Mouse (Mus musculus) midbrain, embryonic 10.5 days (tissue): ENCODE results near the gene Ksr2. TPM values are rescaled to one million over a fixed set of nuclear protein-coding genes. Genes with fewer than 3 reads are reported as not detected.
"Not testable (repeated sequence)": the region's sequence is repeated elsewhere in the genome, so short reads cannot be mapped to it uniquely, and the experiment has no call there.

Source experiments
- DNase-seq: peaks from one replicate; pipeline ENCODE4 v3.0.0-alpha.2; 2017; ENCODE audit warnings: low spot score
- H3K27ac ChIP-seq: fragments of 300-500 bp; sonication (generic); replicated peaks from 2 replicates; pipeline ENCODE4 v1.5.1; 2016; ENCODE audit warnings: mild to moderate bottlenecking
- H3K27me3 ChIP-seq: fragments of 300-500 bp; sonication (generic); 2 replicates; pipeline ENCODE4 v1.6.1; 2016; ENCODE audit warnings: low read depth, mild to moderate bottlenecking; ENCODE audit not compliant: poor library complexity, severe bottlenecking
- H3K36me3 ChIP-seq: fragments of 300-500 bp; sonication (generic); 2 replicates; pipeline ENCODE4 v1.6.1; 2016; ENCODE audit warnings: mild to moderate bottlenecking, moderate library complexity
- H3K4me1 ChIP-seq: fragments of 300-500 bp; sonication (generic); 2 replicates; pipeline ENCODE4 v1.6.1; 2016
- H3K4me3 ChIP-seq: fragments of 300-500 bp; sonication (generic); 2 replicates; pipeline ENCODE4 v1.5.1; 2016; ENCODE audit warnings: mild to moderate bottlenecking, moderate library complexity
- H3K9me3 ChIP-seq: fragments of 300-500 bp; sonication (generic); replicated peaks from 2 replicates; pipeline ENCODE4 v1.6.1; 2016; ENCODE audit warnings: mild to moderate bottlenecking
- WGBS: fragments of 180-500 bp; shearing (Covaris S2); methylation state at CpG from one replicate; pipeline ENCODE4 v1.1.7; 2016; 5-methylcytosine and 5-hydroxymethylcytosine counted together
- polyA plus RNA-seq: library from polyadenylated mRNA; unstranded; fragments of >200 nt; fragmentation: Nextera tagmentation; extraction: Ambion mirVana; gene quantifications from 2 replicates; pipeline ENCODE4 v1.2.1, GENCODE M21; 2016

The Ksr2 gene
- polyA plus RNA-seq, 1 experiment from 2014 or later: 0.52 TPM

DNA sequence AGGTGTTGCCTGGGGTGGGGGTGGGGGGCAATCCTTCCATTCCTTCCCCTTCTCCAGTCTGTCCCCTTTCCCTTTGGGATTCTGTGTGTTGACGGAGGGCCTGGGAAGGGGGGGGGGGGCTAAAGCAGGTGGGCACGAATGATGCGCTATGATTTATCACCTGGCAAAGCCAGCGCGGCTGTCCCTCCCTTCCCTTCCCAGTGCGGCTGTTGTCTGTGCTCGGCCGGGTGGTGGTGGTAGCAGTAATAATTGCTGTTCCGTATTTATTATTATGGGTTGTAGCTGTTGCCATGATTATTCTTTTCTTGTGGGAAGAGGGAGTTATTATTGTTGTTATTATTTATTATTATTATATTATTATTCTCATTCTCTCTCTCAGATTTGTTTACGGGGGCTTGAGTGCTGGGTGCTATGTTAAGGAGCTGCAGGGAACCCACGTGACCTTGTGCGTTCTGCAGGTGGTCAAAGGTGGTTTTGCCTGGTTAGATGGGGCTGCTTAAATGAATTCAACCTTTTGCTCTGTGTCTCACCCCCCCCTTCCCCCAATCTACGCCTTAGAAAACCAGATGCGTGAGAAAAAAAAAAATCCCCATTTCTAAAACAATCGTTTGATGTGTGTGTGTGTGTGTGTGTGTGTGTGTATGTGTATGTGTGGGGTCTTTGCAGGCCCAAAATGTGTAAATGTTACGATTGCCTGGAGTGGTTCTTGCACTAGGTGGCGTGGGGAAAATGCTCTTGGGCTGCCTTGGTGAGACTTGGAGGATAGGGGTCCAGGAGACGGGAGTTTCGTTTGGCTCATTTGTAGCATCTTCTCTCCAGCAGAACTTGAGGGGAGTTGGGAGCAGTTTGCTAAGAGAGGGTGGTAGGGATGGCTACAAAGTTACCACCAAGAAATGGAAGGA lies 1.5 kb downstream of the Ksr2 start:
- 30% methylated on average over 19 of the region's 19 CpGs for WGBS
- Histone ChIP-seq H3K4me1 (peaks cover 26% of the 10 kb centered on the region), H3K27me3 (peaks cover 66% of the 10 kb centered on the region), H3K4me3 (peak overlapping the region; percentile 88), H3K36me3 (no peaks in the 10 kb centered on the region), H3K9me3 (no peaks in the 10 kb centered on the region), H3K27ac (no peak overlapping the region)
- DNase-seq: no peak

DNA sequence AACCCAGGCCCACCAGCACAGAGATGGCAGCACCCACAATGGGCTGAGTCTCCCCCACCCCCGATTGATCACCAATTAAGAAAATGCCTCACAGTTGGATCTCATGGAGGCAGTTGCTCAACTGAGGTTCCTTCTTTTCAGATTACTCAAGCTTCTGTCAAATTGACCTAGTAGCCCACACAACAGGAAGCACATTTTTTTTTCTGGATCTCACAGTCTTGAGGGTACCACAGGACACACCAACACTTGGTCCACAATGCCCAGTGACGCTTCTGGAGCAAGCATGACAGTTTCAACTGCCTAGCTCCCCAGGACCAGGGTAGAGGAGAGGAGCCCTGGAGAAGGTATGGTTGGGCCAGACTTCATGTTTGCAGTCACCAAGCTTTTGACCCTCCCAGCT lies 3.6 kb downstream of the Ksr2 start:
- no peak overlapping the region for H3K4me3 ChIP-seq
- H3K9me3 ChIP-seq: no peaks in the 10 kb centered on the region
- no peak for DNase-seq
- peaks cover 29% of the 10 kb centered on the region for H3K4me1 ChIP-seq
- H3K27me3 ChIP-seq: peaks cover 48% of the 10 kb centered on the region
- H3K27ac ChIP-seq: no peak overlapping the region
- H3K36me3 ChIP-seq: no peaks in the 10 kb centered on the region
- WGBS: 80% methylated on average over 2 of the region's 2 CpGs

DNA sequence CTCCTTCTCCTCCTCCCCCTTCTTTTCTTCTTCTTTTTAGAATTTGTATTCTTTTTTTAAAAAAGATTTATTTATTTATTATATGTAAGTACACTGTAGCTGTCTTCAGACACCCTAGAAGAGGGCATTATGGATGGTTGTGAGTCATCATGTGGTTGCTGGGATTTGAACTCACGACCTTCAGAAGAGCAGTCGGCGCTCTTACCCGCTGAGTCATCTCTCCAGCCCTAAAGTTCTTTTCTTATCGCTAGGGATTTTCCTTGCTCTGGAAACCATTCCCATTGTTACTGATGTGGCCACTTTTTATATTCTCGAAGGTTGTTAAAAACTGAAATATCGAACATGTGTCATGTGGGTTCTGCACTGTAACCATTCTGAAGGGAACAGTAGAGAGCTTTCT lies 19.7 kb downstream of the Ksr2 start:
- H3K4me3 ChIP-seq, H3K4me1 ChIP-seq, H3K9me3 ChIP-seq, H3K36me3 ChIP-seq, H3K27me3 ChIP-seq, DNase-seq, H3K27ac ChIP-seq: not testable (repeated sequence)
- WGBS: 93% methylated on average over 7 of the region's 7 CpGs

GRCm38 (mm10) chr5:117440261-117440660 lies 26.5 kb downstream of the Ksr2 start:
- no peak overlapping the region for H3K4me3 ChIP-seq
- H3K27me3 ChIP-seq: peaks cover 6% of the 10 kb centered on the region; the same call in 1 of the 2 replicates
- H3K27ac ChIP-seq: peak overlapping the region; percentile 83; the same call in 1 of the 2 replicates
- no peaks in the 10 kb centered on the region for H3K36me3 ChIP-seq
- no peak for DNase-seq
- WGBS: 94% methylated on average over 11 of the region's 11 CpGs
- peaks cover 22% of the 10 kb centered on the region for H3K4me1 ChIP-seq
- no peaks in the 10 kb centered on the region for H3K9me3 ChIP-seq

- 37% methylated on average over 18 of the region's 18 CpGs for WGBS
- peak overlapping the region; percentile 28; the same call in 1 of the 2 replicates for H3K4me3 ChIP-seq
These were observed 27.5 kb downstream of the Ksr2 start for GRCm38 (mm10) chr5:117441242-117441842.

GRCm38 (mm10) chr5:117442157-117442765 lies 28.5 kb downstream of the Ksr2 start:
- no peaks in the 10 kb centered on the region for H3K36me3 ChIP-seq
- peaks cover 22% of the 10 kb centered on the region for H3K4me1 ChIP-seq
- 92% methylated on average over 12 of the region's 12 CpGs for WGBS
- no peak for DNase-seq
- H3K9me3 ChIP-seq: no peaks in the 10 kb centered on the region
- H3K27me3 ChIP-seq: peaks cover 6% of the 10 kb centered on the region; the same call in 1 of the 2 replicates
- peak overlapping the region; percentile 28; the same call in 1 of the 2 replicates for H3K4me3 ChIP-seq
- peak overlapping the region; percentile 83 for H3K27ac ChIP-seq

More at GRCm38 (mm10) chr5:117441242-117441842, 27.5 kb downstream of the Ksr2 start:
- H3K27me3 ChIP-seq: peaks cover 6% of the 10 kb centered on the region; the same call in 1 of the 2 replicates
- DNase-seq: peak; percentile 32
- no peaks in the 10 kb centered on the region for H3K36me3 ChIP-seq
- peak overlapping the region; percentile 83 for H3K27ac ChIP-seq
- peaks cover 22% of the 10 kb centered on the region for H3K4me1 ChIP-seq
- no peaks in the 10 kb centered on the region for H3K9me3 ChIP-seq

- no peak overlapping the region for H3K27ac ChIP-seq
- peaks cover 22% of the 10 kb centered on the region for H3K4me1 ChIP-seq
- H3K4me3 ChIP-seq: no peak overlapping the region
- H3K9me3 ChIP-seq: no peaks in the 10 kb centered on the region
- WGBS: 92% methylated on average over 4 of the region's 4 CpGs
- DNase-seq: no peak
- H3K27me3 ChIP-seq: peaks cover 6% of the 10 kb centered on the region; the same call in 1 of the 2 replicates
- H3K36me3 ChIP-seq: no peaks in the 10 kb centered on the region
These were observed 29.3 kb downstream of the Ksr2 start for GRCm38 (mm10) chr5:117443141-117443540.

DNA sequence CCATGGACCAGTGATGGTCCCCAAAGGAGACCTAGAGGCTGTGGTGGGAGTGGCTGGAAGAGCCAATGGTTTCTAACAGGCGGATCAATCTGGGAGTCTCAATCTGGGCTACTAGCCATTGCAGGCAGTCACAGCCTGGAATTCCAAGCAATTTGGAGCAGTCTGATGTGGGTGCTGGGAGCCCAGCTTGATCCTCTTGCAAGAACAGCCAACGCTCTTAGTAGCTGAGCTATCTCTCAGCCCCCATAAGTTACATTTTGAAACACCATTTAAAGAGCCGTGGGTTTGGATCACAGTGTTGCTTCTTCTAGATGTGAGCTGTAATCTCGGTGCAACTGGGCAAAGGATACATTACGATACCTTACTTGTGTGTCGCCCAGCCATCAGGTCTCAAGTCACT lies 30.1 kb downstream of the Ksr2 start:
- peaks cover 22% of the 10 kb centered on the region for H3K4me1 ChIP-seq
- no peak overlapping the region for H3K27ac ChIP-seq
- H3K27me3 ChIP-seq: peaks cover 6% of the 10 kb centered on the region; the same call in 1 of the 2 replicates
- H3K9me3 ChIP-seq: no peaks in the 10 kb centered on the region
- H3K36me3 ChIP-seq: no peaks in the 10 kb centered on the region
- no peak for DNase-seq
- H3K4me3 ChIP-seq: no peak overlapping the region
- 92% methylated on average over 6 of the region's 6 CpGs for WGBS

GRCm38 (mm10) chr5:117447698-117448097 lies 33.9 kb downstream of the Ksr2 start:
- Histone ChIP-seq H3K9me3 (no peaks in the 10 kb centered on the region), H3K27me3 (no peaks in the 10 kb centered on the region; the same call in 1 of the 2 replicates), H3K27ac (no peak overlapping the region), H3K4me3 (no peak overlapping the region), H3K36me3 (no peaks in the 10 kb centered on the region), H3K4me1 (peaks cover 5% of the 10 kb centered on the region; the same call in 1 of the 2 replicates)
- no peak for DNase-seq
- 52% methylated on average over 6 of the region's 6 CpGs for WGBS

DNA sequence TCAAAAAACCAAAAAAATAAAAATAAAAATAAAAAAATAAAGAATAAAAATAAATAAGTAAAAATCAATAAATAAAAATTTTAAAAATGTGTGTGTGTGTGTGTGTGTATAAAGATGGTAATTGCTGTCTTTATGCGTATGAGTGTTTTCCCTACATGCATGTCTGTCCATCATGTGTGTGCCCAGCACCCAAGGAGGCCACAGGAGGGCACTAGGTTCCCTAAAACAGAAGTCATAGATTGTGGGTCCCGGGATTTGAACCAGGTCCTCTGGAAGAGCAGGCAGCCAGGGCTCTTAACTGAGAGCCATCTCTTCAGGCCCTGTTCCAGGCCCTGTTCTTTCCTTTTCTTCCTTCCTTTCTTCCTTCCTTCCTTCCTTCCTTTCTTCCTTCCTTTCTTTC lies 38.2 kb downstream of the Ksr2 start:
- Histone ChIP-seq H3K27me3 (no peaks in the 10 kb centered on the region), H3K36me3 (no peaks in the 10 kb centered on the region), H3K27ac (no peak overlapping the region), H3K4me1 (peaks cover 21% of the 10 kb centered on the region), H3K4me3 (no peak overlapping the region), H3K9me3 (no peaks in the 10 kb centered on the region)
- no peak for DNase-seq
- 96% methylated on average over 2 of the region's 2 CpGs for WGBS

- Histone ChIP-seq H3K27ac (peak overlapping the region; percentile 59), H3K36me3 (no peaks in the 10 kb centered on the region), H3K27me3 (no peaks in the 10 kb centered on the region), H3K4me1 (peaks cover 32% of the 10 kb centered on the region), H3K4me3 (no peak overlapping the region), H3K9me3 (no peaks in the 10 kb centered on the region; the same call in 1 of the 2 replicates)
- DNase-seq: peak; percentile 33
- WGBS: 52% methylated on average over 8 of the region's 8 CpGs
These were observed 41.7 kb downstream of the Ksr2 start for GRCm38 (mm10) chr5:117455546-117455945.

- Histone ChIP-seq H3K4me1 (peaks cover 32% of the 10 kb centered on the region), H3K4me3 (no peak overlapping the region), H3K9me3 (peaks cover 7% of the 10 kb centered on the region; the same call in 1 of the 2 replicates), H3K36me3 (no peaks in the 10 kb centered on the region), H3K27ac (peak overlapping the region; percentile 52; the same call in 1 of the 2 replicates), H3K27me3 (no peaks in the 10 kb centered on the region)
- DNase-seq: no peak
- WGBS: 63% methylated on average over 9 of the region's 9 CpGs
These were observed 43.3 kb downstream of the Ksr2 start for GRCm38 (mm10) chr5:117457121-117457520.
